Mouse (Mus musculus): ENCODE results near the gene Trip13. TPM values are rescaled to one million over a fixed set of nuclear protein-coding genes. Genes with fewer than 3 reads are reported as not detected.

Gene Trip13
- 9.9 and 11.1 TPM in 2 replicates for polyA plus RNA-seq (2012; rRNA removed)

GRCm38 (mm10) chr13:73937321-73938176, at the start of gene Trip13, which contains the start of gene Brd9:
TSS of gene Trip13 (minus strand) at chr13:73937784.
TSS of gene Brd9 (plus strand) at chr13:73937811.
- TF ChIP-seq POLR2A (IDR thresholded peaks at IDR 0.05; ENCODE audit: borderline replicate concordance, extremely low read depth, insufficient read depth, insufficient read length, poor library complexity, severe bottlenecking) (no peak), CTCF (IDR thresholded peaks at IDR 0.05; ENCODE audit: borderline replicate concordance, extremely low read depth, insufficient read depth, insufficient read length) (no peak)
- DNase-seq (ENCODE audit: low read depth), result peak; percentile 96

GRCm38 (mm10) chr13:73976935-73977334, 39.4 kb upstream of the Trip13 start:
- DNase-seq (ENCODE audit: low read depth), result no peak
- TF ChIP-seq CTCF (IDR thresholded peaks at IDR 0.05; ENCODE audit: borderline replicate concordance, extremely low read depth, insufficient read depth, insufficient read length), result no peak
- no peak for TF ChIP-seq POLR2A (IDR thresholded peaks at IDR 0.05; ENCODE audit: borderline replicate concordance, extremely low read depth, insufficient read depth, insufficient read length, poor library complexity, severe bottlenecking)

DNA sequence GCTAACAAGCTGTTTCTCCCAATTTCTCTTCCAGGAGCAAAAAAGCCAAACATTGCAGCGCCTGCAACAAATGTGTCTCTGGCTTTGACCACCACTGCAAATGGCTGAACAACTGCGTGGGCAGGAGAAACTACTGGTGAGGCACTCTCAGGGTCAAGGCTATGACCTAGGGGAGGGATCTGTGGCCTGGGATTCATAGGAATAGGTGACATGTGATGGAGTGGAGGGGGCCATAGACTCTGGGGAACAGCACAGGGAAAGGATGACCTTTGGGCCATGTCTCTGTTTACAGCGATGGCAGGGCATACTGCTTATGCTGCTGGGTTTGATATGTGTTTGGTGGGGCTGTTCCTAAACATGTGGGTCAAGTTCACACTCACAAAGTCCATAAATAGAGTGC, 36.9 kb upstream of the Trip13 start:
- DNase-seq (ENCODE audit: low read depth), result no peak
- TF ChIP-seq CTCF (IDR thresholded peaks at IDR 0.05; ENCODE audit: borderline replicate concordance, extremely low read depth, insufficient read depth, insufficient read length), result no peak
- no peak for TF ChIP-seq POLR2A (IDR thresholded peaks at IDR 0.05; ENCODE audit: borderline replicate concordance, extremely low read depth, insufficient read depth, insufficient read length, poor library complexity, severe bottlenecking)

GRCm38 (mm10) chr13:73970545-73971448, 33.2 kb upstream of the Trip13 start:
- DNase-seq (ENCODE audit: low read depth), result peak; percentile 88
- TF ChIP-seq CTCF (IDR thresholded peaks at IDR 0.05; ENCODE audit: borderline replicate concordance, extremely low read depth, insufficient read depth, insufficient read length), result peak; percentile 81; the same call in 1 of the 2 replicates
- TF ChIP-seq POLR2A (IDR thresholded peaks at IDR 0.05; ENCODE audit: borderline replicate concordance, extremely low read depth, insufficient read depth, insufficient read length, poor library complexity, severe bottlenecking), result no peak

- no peak for DNase-seq (ENCODE audit: low read depth)
- TF ChIP-seq POLR2A (IDR thresholded peaks at IDR 0.05; ENCODE audit: borderline replicate concordance, extremely low read depth, insufficient read depth, insufficient read length, poor library complexity, severe bottlenecking), result no peak
- no peak for TF ChIP-seq CTCF (IDR thresholded peaks at IDR 0.05; ENCODE audit: borderline replicate concordance, extremely low read depth, insufficient read depth, insufficient read length)
These were observed 26.0 kb upstream of the Trip13 start, which contains the start of gene Zdhhc11 for GRCm38 (mm10) chr13:73963551-73963950. TSS of gene Zdhhc11 (plus strand) at chr13:73963851.

GRCm38 (mm10) chr13:73961177-73961576, 23.6 kb upstream of the Trip13 start:
- no peak for DNase-seq (ENCODE audit: low read depth)
- TF ChIP-seq POLR2A (IDR thresholded peaks at IDR 0.05; ENCODE audit: borderline replicate concordance, extremely low read depth, insufficient read depth, insufficient read length, poor library complexity, severe bottlenecking) (no peak), CTCF (IDR thresholded peaks at IDR 0.05; ENCODE audit: borderline replicate concordance, extremely low read depth, insufficient read depth, insufficient read length) (peak; percentile 18; the same call in 1 of the 2 replicates)

DNA sequence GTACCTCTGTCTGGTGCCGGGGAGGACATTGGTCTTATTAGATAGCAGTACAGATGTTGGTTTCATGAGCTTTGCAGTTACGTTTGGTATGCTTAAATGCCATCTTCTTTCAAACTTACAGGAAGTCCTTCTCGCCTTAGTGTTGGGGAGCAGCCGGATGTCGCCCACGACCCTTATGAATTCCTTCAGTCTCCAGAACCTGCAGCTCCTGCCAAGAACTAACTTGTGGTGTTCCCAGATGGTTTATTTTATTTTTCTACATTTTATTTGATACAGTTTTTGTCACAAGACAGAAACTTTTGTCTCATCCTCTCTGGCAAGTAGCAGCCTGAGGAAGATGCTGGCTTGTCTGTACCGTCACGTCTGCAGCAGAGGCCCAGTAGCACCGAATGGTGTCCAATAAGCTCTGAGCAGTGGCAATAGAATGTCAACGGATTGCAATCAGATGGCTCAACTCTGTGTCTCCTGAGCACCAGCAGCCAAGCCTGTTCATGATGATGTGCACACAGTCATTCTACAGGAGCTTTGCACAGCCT, 22.6 kb upstream of the Trip13 start:
- no peak for DNase-seq (ENCODE audit: low read depth)
- TF ChIP-seq POLR2A (IDR thresholded peaks at IDR 0.05; ENCODE audit: borderline replicate concordance, extremely low read depth, insufficient read depth, insufficient read length, poor library complexity, severe bottlenecking) (no peak), CTCF (IDR thresholded peaks at IDR 0.05; ENCODE audit: borderline replicate concordance, extremely low read depth, insufficient read depth, insufficient read length) (no peak)

DNA sequence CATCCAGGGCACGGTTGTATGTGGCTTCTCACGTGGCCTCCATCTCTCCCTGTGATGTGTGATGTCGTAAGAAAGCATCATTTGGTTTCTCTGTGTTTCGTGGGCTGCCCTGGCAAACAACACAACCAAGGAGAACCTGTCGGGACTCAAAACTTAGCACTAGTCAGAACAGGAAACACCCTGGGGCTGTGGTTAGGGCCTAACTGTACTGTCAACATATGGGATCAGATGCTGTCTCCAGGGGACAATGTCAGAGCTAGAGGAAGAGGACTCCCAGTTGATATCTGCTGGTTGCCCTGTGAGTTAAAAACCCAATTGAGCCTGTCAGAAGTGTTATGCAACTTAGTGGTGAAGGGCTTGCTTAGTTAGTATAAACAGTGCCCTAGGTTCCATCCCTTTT, 17.9 kb upstream of the Trip13 start:
- TF ChIP-seq POLR2A (IDR thresholded peaks at IDR 0.05; ENCODE audit: borderline replicate concordance, extremely low read depth, insufficient read depth, insufficient read length, poor library complexity, severe bottlenecking), result no peak
- TF ChIP-seq CTCF (IDR thresholded peaks at IDR 0.05; ENCODE audit: borderline replicate concordance, extremely low read depth, insufficient read depth, insufficient read length), result no peak
- no peak for DNase-seq (ENCODE audit: low read depth)

DNA sequence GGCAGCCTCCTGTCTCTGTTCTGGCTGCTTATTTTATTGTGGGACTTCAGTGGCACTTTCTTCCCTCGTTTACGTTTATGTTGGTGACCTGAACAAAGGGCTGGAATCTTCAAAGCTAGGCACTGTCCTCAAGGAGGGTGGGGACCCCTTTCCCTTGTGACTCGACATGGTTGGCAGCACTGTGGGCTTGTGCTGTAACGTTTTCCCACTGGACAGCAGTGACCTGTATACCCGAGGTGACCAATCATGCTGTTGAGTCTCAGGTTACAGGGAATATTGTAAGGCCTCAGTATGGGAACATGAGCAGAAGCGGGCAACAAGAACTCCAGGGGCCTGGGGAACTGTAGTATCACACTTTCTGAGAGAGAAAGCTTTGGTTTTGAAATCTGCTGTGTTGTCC, 17.1 kb upstream of the Trip13 start:
- TF ChIP-seq POLR2A (IDR thresholded peaks at IDR 0.05; ENCODE audit: borderline replicate concordance, extremely low read depth, insufficient read depth, insufficient read length, poor library complexity, severe bottlenecking) (no peak), CTCF (IDR thresholded peaks at IDR 0.05; ENCODE audit: borderline replicate concordance, extremely low read depth, insufficient read depth, insufficient read length) (no peak)
- DNase-seq (ENCODE audit: low read depth), result no peak

- DNase-seq (ENCODE audit: low read depth), result no peak
- TF ChIP-seq CTCF (IDR thresholded peaks at IDR 0.05; ENCODE audit: borderline replicate concordance, extremely low read depth, insufficient read depth, insufficient read length), result no peak
- no peak for TF ChIP-seq POLR2A (IDR thresholded peaks at IDR 0.05; ENCODE audit: borderline replicate concordance, extremely low read depth, insufficient read depth, insufficient read length, poor library complexity, severe bottlenecking)
These were observed 16.1 kb upstream of the Trip13 start for GRCm38 (mm10) chr13:73953551-73954130.

Data from brain, embryonic 14.5 days (tissue).